Mouse (Mus musculus) liver, embryonic 12.5 days (tissue): ENCODE measurements at regions not wholly inside any gene's neighbourhood (a gene's known extent, or its start where the extent isn't known, plus 50 kb on each side); places are given as distances from the start of the nearest gene placed in this dataset.

Experiments
- ATAC-seq: fragments of 200-750 bp; cut with Nextera tagmentation; 2 replicates; pipeline ENCODE4 v1.8.0; 2017; ENCODE audit warnings: moderate number of reproducible peaks, mild to moderate bottlenecking, moderate library complexity
- H3K27ac ChIP-seq: fragments of 300-500 bp; sonication (generic); 2 replicates; pipeline ENCODE4 v1.5.1; 2016; ENCODE audit warnings: mild to moderate bottlenecking
- H3K27me3 ChIP-seq: fragments of 300-500 bp; sonication (generic); replicated peaks from 2 replicates; pipeline ENCODE4 v1.6.1; 2016; ENCODE audit warnings: mild to moderate bottlenecking, moderate library complexity
- H3K36me3 ChIP-seq: fragments of 300-500 bp; sonication (generic); 2 replicates; pipeline ENCODE4 v1.6.1; 2016; ENCODE audit warnings: mild to moderate bottlenecking, moderate library complexity
- H3K4me1 ChIP-seq: fragments of 300-500 bp; sonication (generic); 2 replicates; pipeline ENCODE4 v1.6.1; 2016
- H3K4me2 ChIP-seq: fragments of 300-500 bp; sonication (generic); 2 replicates; pipeline ENCODE4 v1.6.1; 2016; ENCODE audit warnings: mild to moderate bottlenecking, moderate library complexity
- H3K4me3 ChIP-seq: fragments of 300-500 bp; sonication (generic); 2 replicates; pipeline ENCODE4 v1.5.1; 2016; ENCODE audit warnings: mild to moderate bottlenecking, moderate library complexity
- H3K9ac ChIP-seq: fragments of 300-500 bp; sonication (generic); 2 replicates; pipeline ENCODE4 v1.6.1; 2016; ENCODE audit warnings: mild to moderate bottlenecking, moderate library complexity
- H3K9me3 ChIP-seq: fragments of 300-500 bp; sonication (generic); replicated peaks from 2 replicates; pipeline ENCODE4 v1.6.1; 2016; ENCODE audit warnings: mild to moderate bottlenecking, moderate library complexity
- WGBS: fragments of 180-500 bp; shearing (Covaris S2); methylation state at CpG from one replicate; pipeline ENCODE4 v1.1.7; 2016; ENCODE audit not compliant: insufficient replicate concordance; 5-methylcytosine and 5-hydroxymethylcytosine counted together

DNA sequence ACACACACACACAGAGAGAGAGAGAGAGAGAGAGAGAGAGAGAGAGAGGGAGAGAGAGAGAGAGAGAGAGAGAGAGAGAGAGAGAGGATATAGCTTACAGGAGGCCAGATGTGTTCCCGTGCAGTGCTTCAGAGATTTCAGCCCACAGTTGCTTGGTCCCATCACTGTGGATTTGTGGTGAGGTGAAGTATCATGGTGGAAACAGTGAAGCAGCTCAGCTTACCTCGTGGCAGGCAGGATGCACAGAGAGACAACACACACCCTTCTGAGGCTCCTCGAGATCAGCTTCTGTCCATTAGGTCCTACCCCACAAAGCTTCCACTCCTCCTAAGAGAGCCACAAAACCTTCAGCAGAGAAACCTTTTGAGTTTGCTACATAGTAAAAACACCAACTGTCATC is 261.1 kb downstream of the Uaca start:
- Histone ChIP-seq H3K36me3 (no peaks in the 10 kb centered on the region), H3K27ac (no peak overlapping the region), H3K4me3 (no peak overlapping the region), H3K4me2 (no peak overlapping the region), H3K9me3 (0 out of 2 replicates have a peak, but pooled peaks cover 7% of the 10 kb centered on the region), H3K9ac (no peak overlapping the region), H3K27me3 (peaks cover 14% of the 10 kb centered on the region), H3K4me1 (peaks cover 17% of the 10 kb centered on the region)
- WGBS: 37% methylated on average over 3 of the region's 3 CpGs
- ATAC-seq: no peak

DNA sequence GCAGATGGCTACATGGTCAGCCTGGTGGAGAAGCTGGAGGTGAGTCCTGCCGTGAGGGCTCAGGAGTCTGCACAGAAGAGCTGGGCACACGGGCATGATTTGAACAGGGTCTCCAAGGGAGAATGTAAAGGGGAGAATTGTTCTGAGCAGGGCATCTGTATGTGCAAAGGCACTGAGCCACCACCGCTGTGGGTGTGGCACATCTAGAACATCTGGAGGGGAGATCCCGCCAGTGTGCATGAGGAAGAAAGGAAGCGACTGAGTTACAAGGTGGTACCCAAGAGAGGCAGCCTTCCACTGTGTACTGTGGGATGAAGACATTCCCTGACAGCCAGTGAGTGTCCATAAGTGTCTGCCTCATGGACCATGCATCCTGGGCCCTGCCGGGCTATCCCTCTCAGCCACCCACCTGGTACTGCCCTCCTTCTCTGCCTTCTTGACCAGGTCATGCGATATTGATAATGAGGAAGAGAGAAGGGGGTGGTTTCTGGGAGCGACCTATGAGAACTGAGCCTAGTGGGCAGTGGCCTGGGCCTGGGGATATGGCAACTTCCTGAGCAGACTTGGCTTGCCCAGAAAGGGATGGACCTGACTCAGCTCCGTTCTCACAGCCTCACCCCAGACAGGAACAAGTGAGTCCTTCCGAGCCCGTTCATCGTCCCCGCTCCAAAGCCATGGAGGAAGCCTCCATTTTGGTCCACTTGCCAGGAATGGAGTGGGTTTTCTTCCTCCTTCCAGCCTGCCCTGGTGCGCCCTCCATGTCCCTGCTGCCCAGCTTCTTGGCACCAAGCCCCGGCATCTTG is 261.8 kb downstream of the Uaca start:
- Histone ChIP-seq H3K4me1 (peaks cover 17% of the 10 kb centered on the region), H3K4me3 (no peak overlapping the region), H3K9me3 (0 out of 2 replicates have a peak, but pooled peaks cover 7% of the 10 kb centered on the region), H3K27me3 (peaks cover 14% of the 10 kb centered on the region), H3K36me3 (no peaks in the 10 kb centered on the region), H3K4me2 (peak overlapping the region; percentile 20; the same call in 1 of the 2 replicates), H3K9ac (no peak overlapping the region), H3K27ac (no peak overlapping the region)
- ATAC-seq: no peak
- 45% methylated on average over 15 of the region's 15 CpGs for WGBS

DNA sequence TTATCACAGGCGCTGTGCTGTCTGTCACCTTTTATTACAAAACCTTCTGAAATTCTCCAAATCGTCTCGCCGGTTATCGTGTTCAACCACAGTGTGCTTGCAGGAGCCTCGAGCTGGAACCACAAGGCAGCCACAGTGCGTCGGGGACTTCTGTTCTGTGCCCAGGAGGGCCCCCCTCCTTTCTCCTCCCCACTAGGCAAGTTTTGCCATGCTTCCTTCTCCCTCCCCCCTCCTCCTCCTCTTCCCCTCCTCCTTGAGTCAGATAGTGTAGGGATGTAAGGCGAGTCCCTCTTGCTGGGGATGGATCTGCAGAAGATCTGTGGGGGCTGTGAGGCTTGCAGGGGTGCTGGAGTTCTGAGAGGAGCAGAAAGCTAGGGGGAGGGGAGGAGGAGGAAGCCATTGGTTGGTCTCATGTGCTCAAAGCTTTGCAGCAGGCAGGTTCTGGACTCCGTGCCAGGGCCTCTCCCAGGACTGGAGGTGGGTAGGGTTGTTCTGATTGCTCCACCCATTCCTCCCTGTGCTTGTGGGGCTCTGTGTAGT is 262.5 kb downstream of the Uaca start:
- Histone ChIP-seq H3K4me2 (peak overlapping the region; percentile 20; the same call in 1 of the 2 replicates), H3K27me3 (peaks cover 14% of the 10 kb centered on the region), H3K9me3 (0 out of 2 replicates have a peak, but pooled peaks cover 7% of the 10 kb centered on the region), H3K4me1 (peaks cover 17% of the 10 kb centered on the region), H3K36me3 (no peaks in the 10 kb centered on the region), H3K4me3 (no peak overlapping the region), H3K9ac (no peak overlapping the region), H3K27ac (no peak overlapping the region)
- no peak for ATAC-seq
- 10% methylated on average over 10 of the region's 10 CpGs for WGBS

DNA sequence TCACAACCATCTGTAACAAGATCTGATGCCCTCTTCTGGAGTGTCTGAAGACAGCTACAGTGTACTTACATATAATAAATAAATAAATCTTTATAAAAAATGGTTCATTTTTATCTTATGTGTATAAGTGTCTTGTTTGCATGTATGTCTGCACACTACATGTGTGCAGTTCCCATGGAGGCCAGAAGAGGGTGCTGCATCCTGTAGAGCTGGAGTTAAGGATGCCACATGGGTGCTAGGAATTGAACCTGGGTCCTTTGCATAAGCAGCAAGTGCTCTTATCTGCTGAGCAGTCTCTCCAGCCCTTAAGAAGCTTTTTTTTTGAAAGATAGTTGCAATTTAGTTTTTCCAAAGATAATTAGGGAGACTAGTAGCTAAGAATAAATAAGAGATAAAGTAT is 264.9 kb downstream of the Uaca start:
- Histone ChIP-seq H3K27ac (no peak overlapping the region), H3K36me3 (no peaks in the 10 kb centered on the region), H3K27me3 (peaks cover 14% of the 10 kb centered on the region), H3K9ac (no peak overlapping the region), H3K9me3 (0 out of 2 replicates have a peak, but pooled peaks cover 7% of the 10 kb centered on the region), H3K4me2 (no peak overlapping the region), H3K4me3 (no peak overlapping the region), H3K4me1 (peaks cover 13% of the 10 kb centered on the region)
- ATAC-seq: no peak

DNA sequence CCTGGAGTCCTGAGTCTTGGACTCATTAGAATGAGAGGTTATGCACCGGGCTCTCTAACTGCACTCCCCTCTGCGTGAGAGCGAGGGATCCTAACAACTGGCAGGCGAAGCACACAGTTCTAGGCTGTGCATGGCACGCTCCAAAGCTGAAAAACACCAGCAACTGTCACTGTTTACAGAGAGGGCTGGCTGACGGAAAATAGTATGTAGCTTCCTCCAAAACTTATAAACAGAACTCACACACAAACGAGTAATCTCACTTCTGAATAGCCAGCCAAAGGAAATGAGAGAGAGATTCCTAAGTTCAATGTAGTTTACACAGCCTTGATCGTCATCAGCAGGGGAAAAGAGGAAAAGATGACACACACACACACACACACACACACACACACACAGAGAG is 266.6 kb downstream of the Uaca start:
- no peaks in the 10 kb centered on the region for H3K36me3 ChIP-seq
- H3K9me3 ChIP-seq: 0 out of 2 replicates have a peak, but pooled peaks cover 7% of the 10 kb centered on the region
- no peak overlapping the region for H3K4me3 ChIP-seq
- H3K4me2 ChIP-seq: no peak overlapping the region
- no peak overlapping the region for H3K27ac ChIP-seq
- no peak for ATAC-seq
- peaks cover 18% of the 10 kb centered on the region for H3K4me1 ChIP-seq
- peaks cover 11% of the 10 kb centered on the region for H3K27me3 ChIP-seq
- 62% methylated on average over 8 of the region's 8 CpGs for WGBS
- no peak overlapping the region for H3K9ac ChIP-seq

DNA sequence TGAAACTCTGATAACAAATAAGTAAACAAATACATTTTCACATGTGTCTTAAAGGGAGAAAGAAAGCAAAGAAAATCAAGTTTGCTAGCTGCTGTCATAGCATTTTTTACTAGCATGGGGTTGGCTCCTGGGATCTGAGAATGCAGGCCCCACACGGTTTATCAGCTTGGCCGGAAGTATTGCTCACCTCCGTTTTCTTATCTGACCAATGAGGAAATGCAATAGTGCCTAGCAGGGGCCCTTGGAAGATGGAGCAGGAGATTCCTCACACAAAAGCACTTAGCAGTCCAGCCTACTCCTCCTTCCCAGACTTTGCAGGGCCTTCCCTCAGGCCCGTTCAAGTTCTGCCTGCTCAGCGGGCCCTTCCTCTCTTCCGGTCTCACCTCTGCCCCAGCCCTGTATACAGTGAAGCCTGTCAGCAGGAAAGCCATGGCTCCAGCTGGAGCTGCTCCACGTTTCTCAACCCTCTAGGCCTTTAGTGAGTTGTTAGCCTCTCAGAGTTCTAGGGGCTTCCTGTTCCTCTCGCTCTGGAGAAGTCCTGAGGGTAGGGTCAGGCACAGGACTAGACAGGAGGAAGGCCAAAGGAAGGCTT is 270.5 kb downstream of the Uaca start:
- Histone ChIP-seq H3K27ac (no peak overlapping the region), H3K4me1 (peaks cover 10% of the 10 kb centered on the region), H3K9ac (no peak overlapping the region), H3K27me3 (no peaks in the 10 kb centered on the region; the same call in 1 of the 2 replicates), H3K4me3 (no peak overlapping the region), H3K9me3 (0 out of 2 replicates have a peak, but pooled peaks cover 3% of the 10 kb centered on the region), H3K36me3 (no peaks in the 10 kb centered on the region), H3K4me2 (no peak overlapping the region)
- no peak for ATAC-seq
- 15% methylated on average over 8 of the region's 8 CpGs for WGBS

DNA sequence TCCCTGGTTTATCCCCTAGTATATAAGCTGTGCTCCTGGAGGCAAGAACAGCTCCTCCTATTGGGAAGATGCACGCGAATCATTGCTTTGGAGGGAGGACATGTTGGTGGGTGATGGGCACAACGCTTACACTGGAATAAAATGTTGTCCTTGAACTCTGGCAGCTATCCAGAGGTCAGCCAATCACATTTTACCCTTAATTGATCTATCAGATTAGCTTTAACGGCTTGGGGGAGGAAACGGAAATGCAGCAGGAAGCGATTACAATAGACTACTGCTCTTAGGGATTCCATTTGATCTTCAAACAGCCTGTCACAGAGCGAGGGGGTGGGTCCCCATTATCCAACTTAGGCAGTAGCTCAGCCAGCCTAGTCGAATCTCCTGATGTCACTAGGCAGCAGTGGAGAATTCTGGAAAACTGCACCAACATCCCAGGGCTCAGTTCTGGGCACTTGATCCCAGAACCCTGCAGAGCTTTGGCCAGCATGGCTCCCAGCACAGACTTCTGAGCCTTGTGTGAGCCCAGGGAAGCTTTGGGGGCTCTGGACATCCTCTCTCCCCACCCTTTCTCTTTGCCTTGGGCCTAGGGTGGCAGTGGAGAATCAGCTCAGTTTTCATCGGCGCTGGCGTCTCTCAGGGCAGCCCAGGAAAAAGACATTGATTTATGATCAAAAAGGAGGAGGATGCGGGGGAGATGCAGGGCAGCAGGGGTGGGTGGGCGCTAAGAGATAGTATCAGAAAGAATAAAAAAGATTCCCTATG is 275.4 kb downstream of the Uaca start:
- Histone ChIP-seq H3K9me3 (no peaks in the 10 kb centered on the region), H3K9ac (no peak overlapping the region), H3K4me2 (no peak overlapping the region), H3K27me3 (peaks cover 13% of the 10 kb centered on the region; the same call in 1 of the 2 replicates), H3K4me3 (no peak overlapping the region), H3K27ac (no peak overlapping the region), H3K4me1 (peaks cover 10% of the 10 kb centered on the region), H3K36me3 (no peaks in the 10 kb centered on the region)
- WGBS: 23% methylated on average over 13 of the region's 13 CpGs
- no peak for ATAC-seq

DNA sequence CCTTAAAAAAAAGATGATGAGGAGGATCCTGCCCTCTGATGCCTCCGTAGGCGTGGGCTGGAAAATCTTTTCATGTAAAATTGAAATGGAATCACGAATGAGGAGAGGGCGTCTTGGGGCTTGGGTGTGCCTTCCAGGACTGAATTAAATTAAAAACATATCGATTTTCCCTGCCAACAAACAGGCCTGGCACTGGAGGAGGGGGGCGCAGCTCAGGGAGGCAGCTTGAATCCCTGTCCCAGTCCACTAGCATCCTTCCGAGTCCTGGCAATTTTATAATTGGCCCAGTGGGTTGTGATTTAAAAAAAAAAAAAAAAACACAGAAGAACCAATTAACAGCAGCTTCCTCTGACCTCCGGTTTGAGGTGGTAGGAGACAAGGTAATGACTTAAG is 276.0 kb downstream of the Uaca start:
- H3K4me2 ChIP-seq: no peak overlapping the region
- H3K9ac ChIP-seq: no peak overlapping the region
- no peak overlapping the region for H3K27ac ChIP-seq
- H3K27me3 ChIP-seq: peaks cover 13% of the 10 kb centered on the region; the same call in 1 of the 2 replicates
- WGBS: 54% methylated on average over 8 of the region's 8 CpGs
- no peak for ATAC-seq
- no peaks in the 10 kb centered on the region for H3K36me3 ChIP-seq
- no peak overlapping the region for H3K4me3 ChIP-seq
- H3K9me3 ChIP-seq: no peaks in the 10 kb centered on the region
- H3K4me1 ChIP-seq: peaks cover 6% of the 10 kb centered on the region; the same call in 1 of the 2 replicates

DNA sequence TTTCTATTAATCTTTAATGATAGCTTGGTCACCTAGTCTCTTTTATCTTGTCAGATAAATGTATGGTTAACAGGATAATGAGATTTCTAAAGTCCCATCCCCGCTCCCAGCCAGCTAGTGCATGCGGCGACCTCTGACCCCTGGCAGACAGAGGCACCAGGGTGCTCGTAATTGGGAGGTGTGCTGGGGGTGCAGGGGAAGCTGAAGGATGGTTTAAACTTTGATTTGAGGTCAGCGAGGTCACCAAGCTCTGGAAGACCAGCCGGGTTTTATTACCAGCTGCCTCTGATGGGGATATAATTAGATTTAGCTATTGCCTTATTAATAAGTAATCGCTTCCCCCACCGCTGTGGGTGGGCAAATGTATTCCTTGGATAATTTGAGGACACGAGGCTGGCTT is 276.5 kb downstream of the Uaca start:
- Histone ChIP-seq H3K36me3 (no peaks in the 10 kb centered on the region), H3K9ac (no peak overlapping the region), H3K4me1 (peaks cover 6% of the 10 kb centered on the region; the same call in 1 of the 2 replicates), H3K4me2 (no peak overlapping the region), H3K27ac (no peak overlapping the region), H3K27me3 (peaks cover 13% of the 10 kb centered on the region; the same call in 1 of the 2 replicates), H3K4me3 (no peak overlapping the region), H3K9me3 (no peaks in the 10 kb centered on the region)
- ATAC-seq: no peak
- 55% methylated on average over 9 of the region's 9 CpGs for WGBS

DNA sequence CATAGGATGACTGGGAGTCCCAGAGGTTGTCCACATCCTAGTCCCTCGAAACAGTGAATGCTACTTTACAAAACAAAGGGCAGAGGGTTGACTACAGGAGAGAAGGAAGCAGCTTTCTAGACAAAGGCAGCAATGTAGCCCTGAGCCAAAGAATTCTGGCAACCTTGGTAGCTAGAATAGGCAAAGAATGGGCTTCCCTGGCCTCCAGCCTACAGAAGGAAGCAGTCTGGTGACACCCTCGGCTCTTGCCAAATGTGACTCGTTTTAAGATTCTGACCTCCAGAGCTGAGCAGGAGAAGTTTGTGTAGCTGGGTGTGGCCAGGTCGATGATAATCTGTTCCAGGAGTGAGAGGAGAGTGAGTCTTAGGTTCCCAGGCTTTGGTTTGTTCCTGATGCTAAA is 279.1 kb downstream of the Uaca start:
- Histone ChIP-seq H3K9me3 (no peaks in the 10 kb centered on the region), H3K4me3 (no peak overlapping the region), H3K36me3 (no peaks in the 10 kb centered on the region), H3K9ac (no peak overlapping the region), H3K27me3 (peaks cover 17% of the 10 kb centered on the region; the same call in 1 of the 2 replicates), H3K27ac (no peak overlapping the region), H3K4me1 (peaks cover 6% of the 10 kb centered on the region; the same call in 1 of the 2 replicates), H3K4me2 (no peak overlapping the region)
- ATAC-seq: no peak
- WGBS: 41% methylated on average over 4 of the region's 4 CpGs

DNA sequence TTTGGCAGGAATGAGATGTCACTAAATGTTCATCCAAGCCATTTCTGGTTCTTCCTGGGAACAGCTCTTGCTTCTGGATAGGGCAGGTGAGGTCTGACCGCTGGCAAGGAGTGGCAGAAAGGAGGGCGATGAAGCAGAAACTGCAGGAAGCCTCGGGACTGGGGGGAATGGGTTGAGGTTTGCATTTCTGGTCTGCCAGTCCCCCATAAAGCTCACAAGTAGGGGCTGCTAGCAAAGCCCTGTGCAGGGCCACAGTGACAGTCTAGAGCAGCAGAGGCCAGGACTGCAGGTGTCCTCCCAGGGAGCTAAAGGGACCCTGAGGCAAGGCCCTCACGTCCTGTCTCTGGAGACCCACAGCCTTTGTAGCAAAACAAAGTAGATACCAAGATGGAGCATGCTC is 280.7 kb downstream of the Uaca start:
- no peak overlapping the region for H3K4me2 ChIP-seq
- ATAC-seq: no peak
- 65% methylated on average over 4 of the region's 4 CpGs for WGBS
- H3K27ac ChIP-seq: no peak overlapping the region
- H3K9ac ChIP-seq: no peak overlapping the region
- no peaks in the 10 kb centered on the region for H3K4me1 ChIP-seq
- H3K4me3 ChIP-seq: no peak overlapping the region
- H3K27me3 ChIP-seq: peaks cover 17% of the 10 kb centered on the region; the same call in 1 of the 2 replicates
- no peaks in the 10 kb centered on the region for H3K9me3 ChIP-seq
- H3K36me3 ChIP-seq: no peaks in the 10 kb centered on the region
